Mouse (Mus musculus): ENCODE data around the gene Ctsd.

- TF ChIP-seq CTCF (IDR thresholded peaks at IDR 0.05; ENCODE audit: control insufficient read depth, insufficient read depth, insufficient read length): no peak
- no peak for TF ChIP-seq MAX (IDR thresholded peaks at IDR 0.05)
- no peak for TF ChIP-seq USF1 (IDR thresholded peaks at IDR 0.05; ENCODE audit: low read depth)
- no peak for TF ChIP-seq MYOD1 (IDR thresholded peaks at IDR 0.05; ENCODE audit: control insufficient read depth, insufficient read length, low read depth)
- no peak for TF ChIP-seq MYOG (IDR thresholded peaks at IDR 0.05; ENCODE audit: control insufficient read depth, extremely low read depth, insufficient read length)
Observed at GRCm38 (mm10) chr7:142418679-142419078, 30.8 kb upstream of the Ctsd start.
